Mouse (Mus musculus) kidney, adult 2 months (tissue): ENCODE measurements around the gene Angptl2.

ENCODE experiments used
- CTCF ChIP-seq: fragments of 200-500 bp; conservative IDR thresholded peaks from 2 replicates; pipeline ENCODE4 v1.5.1; 2011; ENCODE audit warnings: low read depth, mild to moderate bottlenecking, control low read depth, low read length, moderate library complexity, mixed read lengths; ENCODE audit not compliant: insufficient read depth, insufficient read length
- POLR2A ChIP-seq: fragments of 200-500 bp; IDR thresholded peaks from one replicate; pipeline ENCODE4 v1.6.1; 2011; ENCODE audit warnings: low read depth, low read length, control low read depth

- TF ChIP-seq POLR2A: no peak
- TF ChIP-seq CTCF: no peak
Measured at GRCm38 (mm10) chr2:33186505-33186904, 29.4 kb upstream of the Angptl2 start.
